Mouse (Mus musculus): Measurements from ENCODE around the gene Pitx2.

- no peak for TF ChIP-seq TAL1 (IDR thresholded peaks at IDR 0.05; ENCODE audit: low read length)
- no peak for TF ChIP-seq GATA1 (IDR thresholded peaks at IDR 0.05; ENCODE audit: low read length)
Measured at GRCm38 (mm10) chr3:129212807-129213206, 13.1 kb downstream of the Pitx2 start.

Data from erythroblast, embryonic 14.5 days (primary cell).